Mouse (Mus musculus) small intestine, adult 2 months (tissue): ENCODE results near the gene Gm17364. TPM values are rescaled to one million over a fixed set of nuclear protein-coding genes. Genes with fewer than 3 reads are reported as not detected.

Source experiments
- H3K27ac ChIP-seq: fragments of 200-500 bp; 2 replicates; pipeline ENCODE4 v1.5.1; 2012; ENCODE audit warnings: low read depth, low read length, control low read depth, inconsistent platforms; ENCODE audit not compliant: insufficient read depth
- H3K27me3 ChIP-seq: fragments of 200-500 bp; 2 replicates; pipeline ENCODE4 v1.6.1; 2012; ENCODE audit warnings: mild to moderate bottlenecking, moderate library complexity, low read length, inconsistent platforms; ENCODE audit not compliant: control insufficient read depth, insufficient read depth
- H3K36me3 ChIP-seq: fragments of 200-500 bp; 2 replicates; pipeline ENCODE4 v1.6.1; 2012; ENCODE audit warnings: mild to moderate bottlenecking, low read length, control low read depth, inconsistent platforms; ENCODE audit not compliant: control insufficient read depth, insufficient read depth
- H3K4me1 ChIP-seq: fragments of 200-500 bp; 2 replicates; pipeline ENCODE4 v1.6.1; 2012; ENCODE audit warnings: low read length, inconsistent platforms, mixed read lengths; ENCODE audit not compliant: control insufficient read depth, insufficient read depth, insufficient read length
- H3K4me3 ChIP-seq: fragments of 200-500 bp; 2 replicates; pipeline ENCODE4 v1.5.1; 2012; ENCODE audit warnings: low read depth, mild to moderate bottlenecking, control low read depth, inconsistent platforms, low read length, moderate library complexity
- CTCF ChIP-seq: fragments of 200-500 bp; IDR thresholded peaks from 2 replicates; pipeline ENCODE4 v1.5.1; 2012; ENCODE audit warnings: low read depth, mild to moderate bottlenecking, control low read depth, inconsistent platforms, low read length, moderate library complexity, mixed read lengths; ENCODE audit not compliant: insufficient replicate concordance, insufficient read length; ENCODE audit errors: extremely low read depth
- POLR2A ChIP-seq: fragments of 200-500 bp; IDR thresholded peaks from 2 replicates; pipeline ENCODE4 v1.6.1; 2012; ENCODE audit warnings: low read depth, mild to moderate bottlenecking, control low read depth, inconsistent platforms, low read length, moderate library complexity
- WGBS: fragments of 180-500 bp; shearing (Covaris S2); methylation state at CpG from one replicate; pipeline ENCODE4 v1.1.7; 2018; 5-methylcytosine and 5-hydroxymethylcytosine counted together
- polyA plus RNA-seq: library from polyadenylated mRNA; depleted of rRNA; stranded (reverse); fragments of >200 nt; gene quantifications from 2 replicates; pipeline ENCODE4 v1.2.3, GENCODE M21; 2012; rRNA removed

The Gm17364 gene
- not detected in 2 replicates for polyA plus RNA-seq

DNA sequence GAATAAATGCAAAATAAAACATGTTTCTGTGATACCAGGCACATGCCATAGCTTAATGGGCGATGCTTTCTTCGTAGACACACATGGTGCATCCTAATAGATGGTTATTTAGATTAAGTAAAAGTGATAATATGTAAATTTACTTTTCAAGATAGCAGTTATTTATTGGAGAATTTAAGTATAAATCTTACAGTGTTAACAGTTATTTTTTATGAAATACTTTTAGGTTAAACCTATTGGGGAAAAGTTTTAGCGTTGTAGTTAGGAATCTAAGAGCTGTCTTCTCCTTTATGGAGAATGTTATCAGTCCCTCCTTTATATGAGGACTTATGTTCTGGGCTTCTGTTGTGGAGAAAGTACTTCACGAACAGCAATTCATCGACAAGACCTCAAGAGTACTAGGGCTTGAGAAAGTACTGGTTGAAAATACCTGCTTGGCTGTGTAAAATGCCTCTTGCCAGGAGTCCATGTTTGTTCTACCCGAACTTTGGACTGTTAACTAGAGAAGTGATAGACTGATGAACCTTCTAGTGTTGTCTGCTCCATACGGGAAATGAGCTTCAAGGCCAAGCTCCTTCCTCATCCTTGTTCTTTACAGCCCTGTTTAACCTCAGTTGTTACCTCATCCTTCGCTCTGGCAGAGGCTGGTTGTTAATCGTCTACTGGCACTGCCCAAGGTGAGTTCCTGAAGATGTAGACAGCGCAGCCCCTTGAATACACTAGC, at the start of gene Gm17364:
Gene Gm17364, minus strand, starts transcription at position 51 of the 724 bp plus-strand sequence.
- no peak for TF ChIP-seq POLR2A
- no peak for TF ChIP-seq CTCF
- Histone ChIP-seq H3K27me3 (no peaks in the 10 kb centered on the region), H3K4me3 (no peak within 1 kb of the TSS), H3K27ac (no peak within 1 kb of the TSS), H3K4me1 (no peaks in the 10 kb centered on the region), H3K36me3 (no peaks in the 10 kb centered on the region; the same call in none of the 2 replicates)
- WGBS = 71% methylated on average over 10 of the region's 10 CpGs

DNA sequence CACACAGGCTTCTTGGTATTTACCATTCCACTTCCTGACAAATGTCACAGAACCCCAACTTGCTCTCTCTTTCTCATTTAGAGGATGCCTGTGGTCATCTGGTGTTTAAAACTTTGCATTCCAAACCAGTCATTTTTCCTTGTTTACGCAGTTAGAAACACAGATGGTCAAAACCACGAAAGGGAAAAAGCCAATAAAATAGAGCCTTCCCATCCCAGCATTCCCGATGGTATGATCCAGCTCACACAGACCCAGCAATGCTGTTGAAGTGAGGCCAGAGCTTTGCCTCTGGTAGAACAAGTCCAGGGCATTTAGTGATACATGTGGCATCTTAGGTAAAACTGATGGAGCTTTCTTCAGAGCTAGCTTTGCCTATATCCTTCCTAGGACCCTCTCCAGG, 47.7 kb upstream of the Gm17364 start:
- Histone ChIP-seq H3K27me3 (no peaks in the 10 kb centered on the region), H3K36me3 (peaks cover 27% of the 10 kb centered on the region), H3K4me1 (peaks cover 4% of the 10 kb centered on the region; the same call in 1 of the 2 replicates), H3K27ac (peak overlapping the region; percentile 69), H3K4me3 (no peak overlapping the region)
- TF ChIP-seq CTCF (no peak), POLR2A (no peak)
- 70% methylated on average over 3 of the region's 3 CpGs for WGBS

DNA sequence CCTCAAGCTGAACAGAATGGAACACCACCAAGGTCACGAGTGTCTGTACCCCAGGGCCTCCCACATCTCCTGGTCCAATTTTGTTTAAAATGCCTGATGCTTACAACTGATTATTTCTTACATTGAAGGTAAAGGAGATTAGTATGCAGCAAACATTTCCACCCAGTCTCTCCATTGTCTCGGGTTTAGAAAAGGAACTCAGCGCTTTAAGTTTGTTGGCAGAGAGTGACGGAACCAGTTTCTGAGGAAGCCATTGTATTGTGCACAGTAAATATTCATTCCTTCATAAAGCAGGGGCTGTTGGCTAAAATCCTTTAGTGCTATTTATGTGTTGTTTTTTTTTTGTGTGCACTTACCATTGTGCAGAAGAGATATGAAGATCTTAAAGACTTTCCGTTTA, 47.0 kb upstream of the Gm17364 start:
- 81% methylated on average over 5 of the region's 5 CpGs for WGBS
- TF ChIP-seq CTCF = no peak
- TF ChIP-seq POLR2A = no peak
- Histone ChIP-seq H3K36me3 (peaks cover 34% of the 10 kb centered on the region), H3K27ac (peak overlapping the region; percentile 46; the same call in 1 of the 2 replicates), H3K4me3 (no peak overlapping the region), H3K4me1 (0 out of 2 replicates have a peak, but pooled peaks cover 2% of the 10 kb centered on the region), H3K27me3 (no peaks in the 10 kb centered on the region)

DNA sequence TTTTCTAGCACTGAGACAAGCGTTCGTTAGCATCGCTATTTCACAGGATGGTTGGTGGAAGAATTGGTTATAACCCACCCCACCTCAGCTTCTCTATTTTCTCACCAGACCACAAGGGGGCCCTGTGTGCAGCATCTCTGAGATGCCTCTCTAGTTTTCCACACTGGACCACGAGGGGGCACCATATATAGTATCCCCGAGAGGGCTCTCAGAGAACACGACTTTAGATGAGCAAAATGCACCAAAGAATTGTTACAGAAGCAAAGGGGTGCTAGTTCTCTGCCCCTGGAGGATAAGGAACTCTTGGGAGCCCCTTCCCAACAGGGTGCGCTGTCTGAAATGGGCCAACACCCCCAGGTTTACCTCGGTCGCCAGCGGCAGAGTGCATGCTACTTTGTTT, 28.9 kb upstream of the Gm17364 start:
- 63% methylated on average over 10 of the region's 10 CpGs for WGBS
- H3K4me1 ChIP-seq = no peaks in the 10 kb centered on the region

DNA sequence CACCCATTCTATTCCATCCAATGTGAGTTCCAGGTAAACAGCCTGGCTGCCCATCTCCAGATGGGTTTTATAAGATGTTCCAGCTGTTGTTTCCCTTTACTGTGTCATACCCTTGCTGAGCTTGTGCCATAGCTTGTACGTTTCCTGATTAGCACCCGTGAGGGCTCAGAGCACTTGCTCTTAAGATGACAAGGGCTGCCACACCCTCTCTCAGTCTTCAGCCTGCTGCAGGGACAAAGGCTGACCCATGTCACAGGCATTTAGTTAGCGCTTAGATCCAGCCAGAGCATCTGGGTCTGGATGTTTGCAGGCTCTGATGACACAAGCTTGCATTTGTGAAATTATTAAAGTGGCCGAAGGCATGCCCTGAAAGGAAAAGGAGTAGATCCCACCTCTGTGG, 26.3 kb upstream of the Gm17364 start:
- H3K4me3 ChIP-seq = no peak overlapping the region
- H3K36me3 ChIP-seq = no peaks in the 10 kb centered on the region
- H3K27ac ChIP-seq = no peak overlapping the region
- TF ChIP-seq CTCF (no peak), POLR2A (no peak)
- WGBS = 28% methylated on average over 4 of the region's 4 CpGs
- H3K27me3 ChIP-seq = no peaks in the 10 kb centered on the region
- no peaks in the 10 kb centered on the region for H3K4me1 ChIP-seq

More for the DNA sequence above, 28.9 kb upstream of the Gm17364 start:
- Histone ChIP-seq H3K27me3 (no peaks in the 10 kb centered on the region), H3K4me3 (no peak overlapping the region), H3K36me3 (no peaks in the 10 kb centered on the region), H3K27ac (no peak overlapping the region)
- TF ChIP-seq POLR2A = no peak
- TF ChIP-seq CTCF = peak; percentile 91; the same call in 1 of the 2 replicates

DNA sequence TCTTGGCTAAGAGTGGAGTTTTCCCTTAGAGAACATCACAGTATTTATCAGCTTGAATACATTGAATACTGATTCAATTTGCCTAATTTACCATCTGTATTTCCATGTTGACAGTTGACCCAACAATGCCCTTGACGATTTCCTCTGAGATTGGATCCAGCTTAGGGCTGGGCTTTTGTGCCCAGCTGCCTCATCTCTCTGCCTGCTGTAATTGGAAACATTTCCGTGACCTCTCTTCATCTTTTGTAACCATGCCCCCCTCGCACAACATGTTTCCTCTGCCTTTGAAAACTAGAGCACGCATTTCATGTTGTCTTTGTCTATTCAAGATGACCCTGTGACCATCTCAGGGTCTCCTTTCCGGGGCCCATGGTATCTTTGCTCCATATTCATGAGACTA, 25.2 kb upstream of the Gm17364 start:
- Histone ChIP-seq H3K4me1 (no peaks in the 10 kb centered on the region), H3K4me3 (no peak overlapping the region), H3K27ac (no peak overlapping the region), H3K27me3 (no peaks in the 10 kb centered on the region), H3K36me3 (no peaks in the 10 kb centered on the region)
- TF ChIP-seq CTCF (no peak), POLR2A (no peak)
- 75% methylated on average over 5 of the region's 5 CpGs for WGBS

DNA sequence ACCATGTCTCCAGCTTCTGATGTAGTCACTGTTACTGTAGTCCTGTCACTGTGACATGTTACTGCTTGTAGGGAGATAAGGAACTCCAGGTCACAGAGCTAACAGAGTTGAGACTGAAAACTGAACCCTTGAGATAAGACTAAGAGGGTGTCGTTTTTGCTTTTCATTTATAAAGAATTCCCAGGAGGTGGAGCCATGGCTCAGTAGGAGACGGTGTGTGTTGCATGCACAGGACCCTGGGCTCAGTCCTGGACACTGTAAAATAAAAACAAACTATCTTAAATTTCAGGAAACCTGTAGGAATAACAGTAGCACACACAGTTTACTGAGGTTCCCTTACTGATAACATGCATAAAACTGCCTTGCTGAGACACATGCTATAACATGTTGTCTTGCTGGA, 24.8 kb upstream of the Gm17364 start:
- Histone ChIP-seq H3K27ac (no peak overlapping the region), H3K4me3 (no peak overlapping the region), H3K4me1 (no peaks in the 10 kb centered on the region), H3K36me3 (no peaks in the 10 kb centered on the region), H3K27me3 (no peaks in the 10 kb centered on the region)
- WGBS = 12% methylated on average over 2 of the region's 2 CpGs
- no peak for TF ChIP-seq POLR2A
- no peak for TF ChIP-seq CTCF
